Mouse (Mus musculus): ENCODE data around the gene Agk. TPM values are rescaled to one million over a fixed set of nuclear protein-coding genes. Genes with fewer than 3 reads are reported as not detected.

Agk gene
- total RNA-seq, 2 experiments from 2014 or later: 22.8 to 38.4 TPM

GRCm38 (mm10) chr6:40438936-40439335 lies 114.0 kb downstream of the Agk start, which contains the start of gene Wee2:
Gene Wee2 (plus strand): TSS chr6:40439088.
- ATAC-seq (replicated peaks; ENCODE audit: low FRiP score, low TSS enrichment, poor library complexity, severe bottlenecking): no peak

GRCm38 (mm10) chr6:40439731-40440130 lies 114.8 kb downstream of the Agk start:
- ATAC-seq (replicated peaks; ENCODE audit: low FRiP score, low TSS enrichment, poor library complexity, severe bottlenecking): no peak

- ATAC-seq (replicated peaks; ENCODE audit: low FRiP score, low TSS enrichment, poor library complexity, severe bottlenecking): no peak
Measured at GRCm38 (mm10) chr6:40441276-40441675, 116.3 kb downstream of the Agk start.

- ATAC-seq (replicated peaks; ENCODE audit: low FRiP score, low TSS enrichment, poor library complexity, severe bottlenecking): no peak
Measured at GRCm38 (mm10) chr6:40441755-40442154, 116.8 kb downstream of the Agk start.

- no peak for ATAC-seq (replicated peaks; ENCODE audit: low FRiP score, low TSS enrichment, poor library complexity, severe bottlenecking)
Measured at GRCm38 (mm10) chr6:40443281-40443928, 118.4 kb downstream of the Agk start.

Other genes starting within 250 kb of the Agk start
- gene E330009J07Rik, start 111.0 kb downstream of the Agk start, total RNA-seq (2014; fragmentation: Nextera tagmentation): 3.5 and 7.1 TPM in 2 replicates
- gene E330009J07Rik, start 111.0 kb downstream of the Agk start, total RNA-seq (2017): 1.9 and 4.5 TPM in 2 replicates
- gene Wee2, start 113.9 kb downstream of the Agk start, total RNA-seq (2014; fragmentation: Nextera tagmentation): not detected in 2 replicates
- gene Wee2, start 113.9 kb downstream of the Agk start, total RNA-seq (2017): not detected in 2 replicates
- gene Ssbp1, start 146.2 kb downstream of the Agk start, total RNA-seq (2014; fragmentation: Nextera tagmentation): 131 and 201 TPM in 2 replicates
- 118 and 127 TPM in 2 replicates for gene Ssbp1, start 146.2 kb downstream of the Agk start, total RNA-seq (2017)
- gene Tas2r137, start 166.1 kb downstream of the Agk start, total RNA-seq (2014; fragmentation: Nextera tagmentation): not detected in 2 replicates
- gene Tas2r137, start 166.1 kb downstream of the Agk start, total RNA-seq (2017): 1.3 and 3.1 TPM in 2 replicates
- gene Tas2r108, start 168.4 kb downstream of the Agk start, total RNA-seq (2014; fragmentation: Nextera tagmentation): not detected in 2 replicates
- gene Tas2r108, start 168.4 kb downstream of the Agk start, total RNA-seq (2017): not detected in 2 replicates
- not detected in 2 replicates for gene Prss37, start 194.3 kb downstream of the Agk start, total RNA-seq (2014; fragmentation: Nextera tagmentation)
- gene Prss37, start 194.3 kb downstream of the Agk start, total RNA-seq (2017): not detected in 2 replicates
- not detected in 2 replicates for gene Olfr461, start 229.9 kb downstream of the Agk start, total RNA-seq (2014; fragmentation: Nextera tagmentation)
- gene Olfr461, start 229.9 kb downstream of the Agk start, total RNA-seq (2017): not detected in 2 replicates
- not detected in 2 replicates for gene Olfr460, start 244.3 kb downstream of the Agk start, total RNA-seq (2014; fragmentation: Nextera tagmentation)
- not detected in 2 replicates for gene Olfr460, start 244.3 kb downstream of the Agk start, total RNA-seq (2017)